Mouse (Mus musculus) urinary bladder, postnatal 0 days (tissue): Measurements from ENCODE around the gene Tnr. TPM values are rescaled to one million over a fixed set of nuclear protein-coding genes. Genes with fewer than 3 reads are reported as not detected.

Source experiments
- polyA plus RNA-seq: library from polyadenylated mRNA; unstranded; fragments of >200 nt; fragmentation: Nextera tagmentation; extraction: Ambion mirVana; gene quantifications from 2 replicates; pipeline ENCODE4 v1.2.1, GENCODE M21; 2015

Gene Tnr
- 0.07 TPM in 1 of 2 replicates, not detected in the other for polyA plus RNA-seq

DNA sequence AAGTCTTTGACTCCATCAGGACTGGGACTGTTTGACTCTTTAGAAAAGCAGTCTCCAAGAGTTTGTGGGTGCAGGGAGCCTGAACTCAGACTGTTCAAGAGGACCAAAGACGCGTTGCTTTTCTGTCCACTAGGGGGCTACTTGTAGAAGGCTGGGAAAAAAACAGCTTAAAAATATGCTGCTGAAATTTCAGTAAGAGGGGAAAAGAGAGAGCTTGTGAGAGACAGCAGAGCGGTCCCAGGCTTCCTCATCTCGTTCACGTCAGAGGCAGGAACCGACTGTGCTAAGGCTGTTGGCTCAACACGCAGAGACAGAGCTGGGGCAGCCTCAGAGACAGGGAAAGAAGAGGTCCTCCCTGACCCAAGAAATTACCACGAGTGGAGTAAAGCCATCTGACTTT, at the start of gene Tnr:
Gene Tnr, plus strand, starts transcription at position 192 of the 400 bp plus-strand sequence.

